Mouse (Mus musculus) Patski (cell line): Measurements from ENCODE around the gene Dhrs11. TPM values are rescaled to one million over a fixed set of nuclear protein-coding genes. Genes with fewer than 3 reads are reported as not detected.
"Not testable (repeated sequence)": the region's sequence is repeated elsewhere in the genome, so short reads cannot be mapped to it uniquely, and the experiment has no call there.

ENCODE experiments used
- ATAC-seq: fragments of 100-300 bp; one replicate; pipeline ENCODE4 v1.8.0; 2021
- CTCF ChIA-PET: fragments of 350-600 bp; sonication (Branson Sonifier 250); formaldehyde crosslinking; loops from one replicate; lab custom pipeline; 2022; ENCODE audit warnings: inconsistent platforms; lab: Charles Lee
- POLR2A ChIA-PET: fragments of 350-600 bp; sonication (Branson Sonifier 250); formaldehyde crosslinking; loops from one replicate; lab custom pipeline; 2022; ENCODE audit warnings: antibody characterized with exemption, inconsistent platforms; lab: Charles Lee
- DNase-seq: peaks from one replicate; pipeline ENCODE4 v3.0.0-alpha.2; 2011; ENCODE audit warnings: low read depth, low spot score
- H3K27me3 ChIP-seq: fragments of 371-371 bp; one replicate; pipeline ENCODE4 v1.5.1; 2021
- CTCF ChIP-seq: fragments of 100-300 bp; IDR thresholded peaks from one replicate; pipeline ENCODE4 v1.5.1; 2021
- in situ Hi-C: fragments of 300-500 bp; cut with MboI; formaldehyde crosslinking; loops from 3 replicates; pipeline ENCODE4 v1.11.1; 2018; ENCODE audit warnings: low pct_unique_long_range_greater_than_20kb, mixed read lengths
- polyA plus RNA-seq: library from polyadenylated mRNA; unstranded; gene quantifications from one replicate; pipeline ENCODE4 v1.2.3, GENCODE M21; 2021

The Dhrs11 gene
- polyA plus RNA-seq = 33.2 TPM

- POLR2A ChIA-PET = interaction anchor here (0.8 to 3.1 kb wide), 3 partner anchors 9 to 17 kb away, joined by 3 to 16 read pairs (median 4); partner anchors contain the start of gene Mrm1
- DNase-seq = no peak
- ATAC-seq = peak; percentile 91
- in situ Hi-C loops = loop anchor here (25.0 kb wide), 1 partner anchor 1041 kb away; no protein-coding TSS in a partner anchor
- no peaks in the 10 kb centered on the region for H3K27me3 ChIP-seq
- no peak for TF ChIP-seq CTCF
- CTCF ChIA-PET = interaction anchor here (1.0 to 1.7 kb wide), 2 partner anchors 10 to 15 kb away, joined by 3 to 11 read pairs; partner anchors contain the start of gene Mrm1
Observed at GRCm38 (mm10) chr11:84828516-84829399, at the start of gene Dhrs11. Gene Dhrs11 (minus strand): TSS chr11:84828994.

- CTCF ChIA-PET, POLR2A ChIA-PET, H3K27me3 ChIP-seq, ATAC-seq, DNase-seq, in situ Hi-C loops: not testable (repeated sequence)
Observed at GRCm38 (mm10) chr11:84876020-84876419, 47.2 kb upstream of the Dhrs11 start.

GRCm38 (mm10) chr11:84873042-84873833 is 44.4 kb upstream of the Dhrs11 start:
- ChIA-PET CTCF (interaction anchor here (1.4 kb wide), 1 partner anchor 8 kb away, joined by 8 read pairs; no protein-coding TSS in a partner anchor), POLR2A (interaction anchor here (0.6 to 0.7 kb wide), 3 partner anchors 11 to 549 kb away, joined by 3 to 5 read pairs (median 3); no protein-coding TSS in a partner anchor)
- ATAC-seq = no peak
- DNase-seq = no peak
- in situ Hi-C loops = no loop called here
- TF ChIP-seq CTCF = no peak
- no peaks in the 10 kb centered on the region for H3K27me3 ChIP-seq

- ChIA-PET CTCF (interaction anchor here (0.9 to 1.4 kb wide), 2 partner anchors 9 to 58 kb away, joined by 3 to 8 read pairs; no protein-coding TSS in a partner anchor), POLR2A (interaction anchor here (0.6 to 4.0 kb wide), 6 partner anchors 9 to 108 kb away, joined by 3 to 25 read pairs (median 4); partner anchors contain the start of genes Mrm1, Myo19 and Pigw)
- in situ Hi-C loops = no loop called here
Observed at GRCm38 (mm10) chr11:84871548-84872069, 42.8 kb upstream of the Dhrs11 start.

DNA sequence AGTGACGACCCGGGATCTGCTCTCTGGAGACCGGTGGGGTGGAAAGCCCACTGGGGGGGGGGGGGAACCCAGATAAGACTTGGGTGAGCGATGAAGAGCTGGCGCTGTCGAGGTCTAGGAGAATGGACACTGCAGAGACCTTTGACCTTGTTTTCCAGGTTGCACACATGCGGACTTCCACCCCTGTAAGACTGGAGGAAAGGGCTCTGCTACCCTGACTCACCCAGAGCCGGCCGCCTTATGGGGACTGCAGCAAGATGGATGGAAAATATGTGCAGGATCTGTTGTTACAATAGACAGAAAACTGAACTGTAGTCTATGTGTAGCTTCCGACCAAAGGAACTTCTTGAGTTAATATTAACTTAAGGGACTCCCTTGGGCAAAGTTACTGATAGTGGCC is 42.3 kb upstream of the Dhrs11 start:
- POLR2A ChIA-PET = interaction anchor here (0.6 to 4.0 kb wide), 6 partner anchors 9 to 107 kb away, joined by 3 to 25 read pairs (median 6); partner anchors contain the start of genes Mrm1, Myo19 and Pigw
- DNase-seq (no peak), ATAC-seq (peak; percentile 11)
- in situ Hi-C loops = no loop called here
- H3K27me3 ChIP-seq = no peaks in the 10 kb centered on the region
- no peak for TF ChIP-seq CTCF
- CTCF ChIA-PET = no interaction called here

More at GRCm38 (mm10) chr11:84871548-84872069, 42.8 kb upstream of the Dhrs11 start:
- ATAC-seq (no peak), DNase-seq (no peak)
- no peak for TF ChIP-seq CTCF
- no peaks in the 10 kb centered on the region for H3K27me3 ChIP-seq

DNA sequence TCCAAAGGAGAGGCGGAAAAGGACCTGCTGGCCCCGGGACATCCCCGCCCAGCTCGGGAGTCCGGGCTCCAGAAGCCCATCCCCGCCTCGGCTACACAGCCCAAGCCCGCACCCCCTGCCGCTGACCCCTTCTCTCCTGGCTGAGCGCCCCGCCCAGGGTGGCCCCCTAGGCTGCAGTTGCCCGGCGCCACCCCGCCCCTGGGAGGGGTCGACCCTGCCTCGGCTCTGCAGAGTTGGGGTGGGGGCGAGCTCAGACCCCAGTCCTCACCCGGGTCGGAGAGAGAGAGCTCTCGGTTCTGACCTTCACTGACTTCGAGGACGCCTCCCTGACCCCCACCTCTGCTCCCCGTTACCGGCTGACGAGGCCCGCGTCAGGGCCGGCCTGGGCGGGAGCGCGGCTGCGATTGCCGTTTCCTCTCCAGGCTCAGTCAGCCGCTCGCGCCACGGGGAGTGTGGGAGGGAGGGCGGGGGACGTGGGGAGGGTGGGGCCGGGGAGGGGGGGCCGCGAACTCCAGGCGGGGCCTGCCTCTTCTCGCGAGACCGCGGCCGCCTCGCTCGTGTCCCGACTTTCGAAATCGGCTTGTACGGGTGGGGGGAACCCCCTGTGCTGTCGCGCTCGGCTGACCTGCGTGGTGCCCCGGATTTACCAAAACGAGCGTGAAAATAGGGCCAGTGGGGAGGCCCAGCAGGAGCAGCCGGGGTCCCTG is 41.7 kb upstream of the Dhrs11 start, which contains the start of gene Ggnbp2:
TSS of gene Ggnbp2 (minus strand) at position 481 of the 707 bp plus-strand sequence.
- ChIA-PET POLR2A (interaction anchor here (1.8 to 4.0 kb wide), 3 partner anchors 10 to 52 kb away, joined by 5 to 25 read pairs (median 6); partner anchors contain the start of genes Mrm1, Myo19 and Pigw), CTCF (no interaction called here)
- DNase-seq (peak; percentile 51), ATAC-seq (peak; percentile 78)
- no peak for TF ChIP-seq CTCF
- in situ Hi-C loops = no loop called here
- H3K27me3 ChIP-seq = no peaks in the 10 kb centered on the region

- in situ Hi-C loops = no loop called here
- POLR2A ChIA-PET = interaction anchor here (1.8 to 4.0 kb wide), 3 partner anchors 10 to 51 kb away, joined by 5 to 25 read pairs (median 6); partner anchors contain the start of genes Mrm1, Myo19 and Pigw
Observed at GRCm38 (mm10) chr11:84869537-84870232, 40.9 kb upstream of the Dhrs11 start.

DNA sequence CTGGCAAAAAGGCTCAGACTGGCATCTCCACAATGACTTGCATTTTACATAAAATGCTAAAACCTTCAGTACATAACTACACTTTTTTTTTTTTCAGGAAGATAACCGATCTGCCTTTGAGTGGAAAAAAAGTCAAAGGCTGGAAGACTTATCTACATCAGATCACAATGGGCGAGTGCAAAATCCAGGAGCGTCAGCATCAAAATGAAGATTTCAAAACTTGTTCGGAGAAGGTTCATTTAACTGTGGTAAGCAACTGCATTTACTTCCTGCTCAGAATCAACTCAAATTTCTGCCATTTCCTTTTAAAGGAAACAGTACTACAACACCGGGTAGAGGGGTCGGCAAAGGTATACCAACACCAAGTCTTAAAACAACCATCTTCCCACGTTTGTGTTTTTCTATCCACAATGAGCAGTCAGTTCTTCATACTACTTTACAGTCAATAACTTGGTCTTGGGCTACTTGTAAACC is 40.0 kb upstream of the Dhrs11 start:
- no peaks in the 10 kb centered on the region for H3K27me3 ChIP-seq
- ChIA-PET POLR2A (interaction anchor here (0.7 to 4.0 kb wide), 2 partner anchors 11 to 36 kb away, joined by 5 to 25 read pairs; partner anchors contain the start of genes Myo19 and Pigw), CTCF (interaction anchor here (0.7 kb wide), 1 partner anchor 49 kb away, joined by 3 read pairs; the partner anchor contains the start of gene Mrm1)
- DNase-seq = no peak
- no peak for TF ChIP-seq CTCF
- in situ Hi-C loops = no loop called here
- ATAC-seq = no peak

More at GRCm38 (mm10) chr11:84869537-84870232, 40.9 kb upstream of the Dhrs11 start:
- H3K27me3 ChIP-seq = no peaks in the 10 kb centered on the region
- CTCF ChIA-PET = no interaction called here
- no peak for TF ChIP-seq CTCF
- ATAC-seq = peak; percentile 74
- DNase-seq = peak; percentile 63
